ENCODE assay signal across 9 mouse cellular contexts in the genomic region with DNA sequence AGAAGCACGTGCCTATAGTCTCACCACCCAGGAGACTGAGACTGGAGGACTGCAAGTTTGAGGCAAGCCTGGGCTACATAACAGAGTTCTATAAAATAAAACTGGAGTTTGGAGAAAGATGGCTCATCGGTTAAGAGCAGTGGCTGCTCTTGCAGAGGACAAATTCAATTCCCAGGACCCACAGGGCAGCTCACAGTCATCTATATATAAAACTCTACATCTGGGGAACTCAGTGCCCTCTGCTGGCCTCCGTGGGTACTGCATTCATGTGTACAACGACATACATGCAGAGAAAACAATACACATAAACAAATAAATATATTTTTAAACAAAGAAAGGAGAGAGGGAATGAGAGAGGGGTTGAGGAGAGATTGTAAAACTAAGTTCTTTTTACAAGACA.
DNase-seq lines count a peak whose midpoint lies in the region; ATAC-seq and TF ChIP-seq lines count a peak whose summit lies in the region.
"Had no signal": no experiment of that assay in that cellular context is flagged by ENCODE, and none has a peak within 500 bp of the region (broad histone marks: within the 10 kb centered on the region; RNA-seq: fewer than 3 reads in every experiment).

No protein-coding gene starts in this region.

- no peaks in the 10 kb centered on the region for H3K9me3 ChIP-seq in midbrain, embryonic 13.5 days
- H3K9me3 ChIP-seq: hindbrain, embryonic 15.5 days had no signal

- no peak overlapping the region for H3K9ac ChIP-seq in midbrain, embryonic 13.5 days (replicated peaks)
- H3K9ac ChIP-seq: hindbrain, embryonic 15.5 days had no signal

- no peak overlapping the region for H3K4me3 ChIP-seq in cerebellum, adult 2 months (replicated peaks; ENCODE audit: insufficient read depth, low read depth, low read length)
- H3K4me3 ChIP-seq in midbrain, embryonic 13.5 days (replicated peaks): no peak overlapping the region
- H3K4me3 ChIP-seq: hindbrain, embryonic 15.5 days had no signal

- no peaks in the 10 kb centered on the region for H3K36me3 ChIP-seq in midbrain, embryonic 13.5 days
- H3K36me3 ChIP-seq: hindbrain, embryonic 15.5 days had no signal

- WGBS in cerebellum, adult 2 months: 39% methylated on average over 4 of the region's 4 CpGs
- WGBS in midbrain, embryonic 13.5 days: 47% methylated on average over 4 of the region's 4 CpGs

- intact Hi-C loops in left cerebral cortex, postnatal 4 days (cut with DNase I): no loop called here
- intact Hi-C loops in left cerebral cortex, postnatal 10 days (cut with DNase I): no loop called here

- no peak overlapping the region for H3K27ac ChIP-seq in cerebellum, adult 2 months (ENCODE audit: insufficient read depth, low read length)
- H3K27ac ChIP-seq in midbrain, embryonic 13.5 days: no peak overlapping the region
- H3K27ac ChIP-seq: hindbrain, embryonic 15.5 days had no signal

- H3K4me1 ChIP-seq in cerebellum, adult 2 months (ENCODE audit: control insufficient read depth, insufficient read depth, low read length): no peaks in the 10 kb centered on the region
- H3K4me1 ChIP-seq in midbrain, embryonic 13.5 days (replicated peaks): no peaks in the 10 kb centered on the region
- H3K4me1 ChIP-seq: hindbrain, embryonic 15.5 days had no signal

- H3K27me3 ChIP-seq in cerebellum, adult 2 months (ENCODE audit: control insufficient read depth, insufficient read depth, low read length): no peaks in the 10 kb centered on the region
- no peaks in the 10 kb centered on the region for H3K27me3 ChIP-seq in midbrain, embryonic 13.5 days
- H3K27me3 ChIP-seq: hindbrain, embryonic 15.5 days had no signal

- TF ChIP-seq POLR2A in cerebellum, adult 2 months (IDR thresholded peaks at IDR 0.05; ENCODE audit: borderline replicate concordance, insufficient read depth, low read length): no peak

- DNase-seq in cerebellum, adult 2 months: peak; percentile 10 to 27
- DNase-seq in left cerebral cortex, postnatal 4 days: peak; percentile 48
- no peak for DNase-seq in left cerebral cortex, postnatal 10 days (ENCODE audit: extremely low spot score in 1 of 2, low spot score in 2 of 2)
- peak; percentile 48 for DNase-seq in adrenal gland, postnatal 14 days
- DNase-seq in forelimb bud, embryonic 11.5 days (ENCODE audit: low read depth, low spot score): peak; percentile 48
- DNase-seq in Muller cell, postnatal 12 days (ENCODE audit: inconsistent ontology term): no peak

- no peak; the same call in 1 of the 2 replicates for ATAC-seq in cerebellum, adult (ENCODE audit: insufficient number of reproducible peaks, low FRiP score, low TSS enrichment)
- 0 out of 2 replicates have a peak, but pooled peaks have one; percentile 48 for ATAC-seq in midbrain, embryonic 13.5 days

- peak; percentile 58 for TF ChIP-seq CTCF in cerebellum, adult 2 months (IDR thresholded peaks at IDR 0.05; ENCODE audit: borderline replicate concordance, insufficient read depth, low read depth, low read length)

- no peak overlapping the region for H3K4me2 ChIP-seq in midbrain, embryonic 13.5 days (replicated peaks)
- H3K4me2 ChIP-seq: hindbrain, embryonic 15.5 days had no signal

Comparison
In these comparisons a context has a peak if more than half of its experiments do, and no peak if none do; other contexts are left out.
1. DNase-seq: peak in cerebellum, adult 2 months (2 of 2), left cerebral cortex, postnatal 4 days (single experiment), adrenal gland, postnatal 14 days (single experiment) and forelimb bud, embryonic 11.5 days (single experiment); none in left cerebral cortex, postnatal 10 days (0 of 2) and Muller cell, postnatal 12 days (single experiment).